Mouse (Mus musculus) forebrain, postnatal 0 days (tissue): ENCODE measurements at regions not wholly inside any gene's neighbourhood (a gene's known extent, or its start where the extent isn't known, plus 50 kb on each side); places are given as distances from the start of the nearest gene placed in this dataset.

Experiments used
- ATAC-seq: fragments of 200-750 bp; cut with Nextera tagmentation; 2 replicates; pipeline ENCODE4 v1.8.0; 2017; ENCODE audit warnings: mild to moderate bottlenecking, moderate library complexity
- DNase-seq: peaks from one replicate; pipeline ENCODE4 v3.0.0-alpha.2; 2015
- H3K27ac ChIP-seq: fragments of 300-500 bp; sonication (generic); 2 replicates; pipeline ENCODE4 v1.5.1; 2014; ENCODE audit warnings: low read depth, mild to moderate bottlenecking, antibody characterized with exemption, low read length, moderate library complexity, mixed read lengths
- H3K27me3 ChIP-seq: fragments of 300-500 bp; sonication (generic); 2 replicates; pipeline ENCODE4 v1.6.1; 2014; ENCODE audit warnings: mild to moderate bottlenecking, low read length, mixed read lengths; ENCODE audit not compliant: insufficient read depth
- H3K36me3 ChIP-seq: fragments of 300-500 bp; sonication (generic); 2 replicates; pipeline ENCODE4 v1.6.1; 2014; ENCODE audit warnings: mild to moderate bottlenecking, moderate library complexity; ENCODE audit not compliant: insufficient read depth
- H3K4me1 ChIP-seq: fragments of 300-500 bp; sonication (generic); 2 replicates; pipeline ENCODE4 v1.6.1; 2014; ENCODE audit warnings: antibody characterized with exemption; ENCODE audit not compliant: insufficient read depth
- H3K4me2 ChIP-seq: fragments of 300-500 bp; sonication (generic); 2 replicates; pipeline ENCODE4 v1.6.1; 2014; ENCODE audit warnings: low read depth, mild to moderate bottlenecking, moderate library complexity
- H3K4me3 ChIP-seq: fragments of 300-500 bp; sonication (generic); 2 replicates; pipeline ENCODE4 v1.5.1; 2014; ENCODE audit warnings: low read depth, low read length, mixed read lengths
- H3K9ac ChIP-seq: fragments of 300-500 bp; sonication (generic); 2 replicates; pipeline ENCODE4 v1.6.1; 2014; ENCODE audit warnings: mild to moderate bottlenecking
- H3K9me3 ChIP-seq: fragments of 300-500 bp; sonication (generic); 2 replicates; pipeline ENCODE4 v1.6.1; 2016; ENCODE audit warnings: low read length
- CTCF ChIP-seq: sonication (generic); IDR thresholded peaks from 2 replicates; pipeline ENCODE4 v1.5.1; 2016; ENCODE audit warnings: antibody characterized with exemption, control low read depth, low read depth
- WGBS: fragments of 180-500 bp; shearing (Covaris S2); extraction: QIAGEN DNeasy Blood & Tissue Kit; methylation state at CpG from one replicate; pipeline ENCODE4 v1.1.7; 2014; 5-methylcytosine and 5-hydroxymethylcytosine counted together

DNA sequence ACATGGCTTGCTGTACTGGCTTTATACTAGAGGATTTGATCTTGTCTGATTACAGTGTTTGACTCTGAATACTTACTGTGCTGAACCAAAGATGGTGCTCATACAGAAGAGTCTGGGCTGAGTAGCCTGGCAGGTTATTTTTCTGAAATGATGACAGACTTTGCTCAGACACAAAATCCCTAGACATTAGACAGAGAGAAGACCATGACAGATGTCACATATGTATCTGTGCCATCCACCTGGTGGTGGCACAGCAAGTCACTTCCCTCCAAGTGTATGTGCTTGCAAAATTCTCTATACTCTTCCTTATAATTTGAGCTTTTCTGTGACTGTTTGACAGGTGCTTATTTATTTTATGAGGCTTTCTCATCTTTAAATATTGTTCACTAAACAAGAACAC is 80.7 kb downstream of the Gm7361 start:
- H3K4me1 ChIP-seq = no peaks in the 10 kb centered on the region
- H3K27me3 ChIP-seq = no peaks in the 10 kb centered on the region
- H3K9me3 ChIP-seq = no peaks in the 10 kb centered on the region
- no peaks in the 10 kb centered on the region for H3K36me3 ChIP-seq
- H3K9ac ChIP-seq = no peak overlapping the region
- no peak for ATAC-seq
- no peak overlapping the region for H3K4me2 ChIP-seq
- TF ChIP-seq CTCF = no peak
- H3K4me3 ChIP-seq = no peak overlapping the region
- DNase-seq = no peak
- H3K27ac ChIP-seq = no peak overlapping the region

DNA sequence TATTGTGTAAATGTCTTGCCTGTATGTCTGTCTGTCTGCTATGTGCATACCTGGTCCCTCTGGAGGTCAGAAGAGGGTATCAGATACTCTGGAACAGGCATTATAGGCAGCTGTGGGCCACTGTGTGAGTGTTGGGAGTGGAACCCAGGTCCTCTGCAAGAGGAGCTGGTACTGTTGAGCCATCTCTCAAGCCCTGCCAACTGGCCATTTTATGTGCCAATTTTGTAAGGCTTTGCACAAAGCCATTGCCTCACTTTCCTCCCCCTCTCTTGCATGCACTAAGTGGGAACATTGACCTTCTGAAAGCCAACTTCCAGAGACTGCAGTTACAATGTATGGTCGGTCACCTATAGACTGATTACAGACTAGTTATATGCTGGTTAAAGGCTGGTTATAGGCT is 81.8 kb downstream of the Gm7361 start:
- no peak for TF ChIP-seq CTCF
- H3K9me3 ChIP-seq = no peaks in the 10 kb centered on the region
- H3K36me3 ChIP-seq = no peaks in the 10 kb centered on the region
- no peak overlapping the region for H3K4me3 ChIP-seq
- no peaks in the 10 kb centered on the region for H3K27me3 ChIP-seq
- no peak overlapping the region for H3K4me2 ChIP-seq
- 97% methylated on average over 1 of the region's 1 CpGs for WGBS
- no peaks in the 10 kb centered on the region for H3K4me1 ChIP-seq
- H3K9ac ChIP-seq = no peak overlapping the region
- DNase-seq = no peak
- ATAC-seq = no peak
- H3K27ac ChIP-seq = no peak overlapping the region

DNA sequence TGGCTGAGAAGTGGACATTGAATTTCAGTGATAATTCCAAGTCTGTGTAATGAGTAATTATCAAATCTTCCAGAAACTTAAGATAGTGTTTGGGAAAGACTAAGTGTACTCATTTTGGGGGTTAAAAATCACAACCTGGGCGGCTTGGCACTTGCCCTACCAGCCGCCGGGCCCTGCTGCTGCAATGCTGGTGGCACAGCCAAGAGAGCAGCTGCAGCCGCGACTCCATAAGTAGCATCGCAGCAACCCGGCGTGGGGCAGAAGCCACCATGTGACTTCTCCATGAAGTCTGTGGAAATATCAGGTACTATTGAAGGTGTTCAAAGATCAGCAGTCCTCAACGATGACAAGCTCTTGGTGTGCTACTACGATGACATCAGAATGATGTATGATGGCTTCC is 97.7 kb downstream of the Gm7361 start:
- TF ChIP-seq CTCF = no peak
- Histone ChIP-seq H3K9ac (no peak overlapping the region), H3K27ac (no peak overlapping the region), H3K36me3 (no peaks in the 10 kb centered on the region), H3K9me3 (no peaks in the 10 kb centered on the region), H3K4me2 (no peak overlapping the region), H3K4me3 (no peak overlapping the region), H3K4me1 (no peaks in the 10 kb centered on the region), H3K27me3 (no peaks in the 10 kb centered on the region)
- 94% methylated on average over 10 of the region's 10 CpGs for WGBS
- no peak for ATAC-seq
- DNase-seq = no peak

DNA sequence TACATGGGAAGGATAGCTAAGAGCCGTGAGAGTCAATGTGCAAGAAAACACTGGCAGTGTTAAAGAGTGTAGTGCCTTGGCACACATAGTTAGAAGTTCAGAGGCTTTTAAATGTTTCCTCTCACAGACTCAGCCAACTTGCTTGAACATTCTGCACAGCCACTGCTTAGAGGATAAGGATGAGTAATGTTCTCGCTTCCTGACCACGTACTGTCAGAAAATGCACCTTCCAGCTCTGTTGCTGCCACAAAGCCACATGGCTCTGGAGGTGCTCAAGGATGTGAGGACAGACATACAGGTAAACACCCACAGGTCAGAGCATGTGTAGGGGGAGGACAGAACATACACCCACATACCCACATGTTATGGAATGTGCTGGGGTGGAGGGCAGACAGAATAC is 101.6 kb downstream of the Gm7361 start:
- whole genome bisulfite sequencing = 95% methylated on average over 3 of the region's 3 CpGs
- no peak for DNase-seq

DNA sequence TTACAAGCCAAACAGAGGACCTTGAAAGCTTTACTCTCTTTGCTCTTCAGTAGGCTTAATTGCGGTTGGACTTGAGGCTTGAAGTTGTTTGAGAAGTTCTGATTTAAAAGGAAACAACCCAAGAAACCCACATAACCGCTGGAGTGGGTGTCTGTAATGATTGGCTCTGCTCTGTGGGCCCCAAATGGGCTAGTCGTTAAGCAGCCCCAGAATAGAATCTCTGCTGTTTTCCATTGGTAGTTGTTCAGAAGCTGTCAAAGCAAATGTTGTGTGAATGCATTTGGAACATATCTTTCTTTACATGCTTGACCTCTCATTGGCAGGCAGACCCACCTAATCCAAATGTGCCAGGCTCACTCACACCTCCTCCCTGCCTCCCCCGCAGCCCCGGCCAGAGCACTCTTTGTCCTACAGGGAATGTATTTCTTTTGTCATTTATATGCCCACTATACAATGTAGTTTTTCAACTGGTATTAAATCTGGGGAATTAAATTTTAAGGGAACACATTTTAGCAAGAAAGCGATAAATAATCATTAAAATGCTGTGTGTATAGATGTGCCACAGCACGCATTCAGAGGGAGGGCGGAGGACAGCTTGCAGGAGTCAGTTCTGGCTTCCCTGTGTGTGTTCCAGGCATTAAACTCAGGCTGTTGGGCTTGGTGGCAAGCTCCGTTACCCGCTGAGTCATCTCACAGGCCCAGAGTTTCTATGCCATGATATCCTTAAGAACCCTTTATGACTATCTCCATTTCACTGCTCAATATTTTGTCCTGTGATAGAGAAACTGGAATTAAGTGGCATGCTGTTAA is 116.9 kb downstream of the Gm7361 start:
- Histone ChIP-seq H3K27me3 (no peaks in the 10 kb centered on the region), H3K9ac (no peak overlapping the region), H3K36me3 (no peaks in the 10 kb centered on the region), H3K9me3 (no peaks in the 10 kb centered on the region), H3K4me2 (no peak overlapping the region), H3K4me1 (no peaks in the 10 kb centered on the region), H3K27ac (no peak overlapping the region), H3K4me3 (no peak overlapping the region)
- WGBS = 23% methylated on average over 10 of the region's 10 CpGs
- no peak for ATAC-seq
- no peak for DNase-seq
- no peak for TF ChIP-seq CTCF

More for the DNA sequence above, 101.6 kb downstream of the Gm7361 start:
- Histone ChIP-seq H3K27me3 (no peaks in the 10 kb centered on the region), H3K4me2 (no peak overlapping the region), H3K9ac (no peak overlapping the region), H3K27ac (no peak overlapping the region), H3K36me3 (no peaks in the 10 kb centered on the region), H3K4me3 (no peak overlapping the region), H3K9me3 (no peaks in the 10 kb centered on the region), H3K4me1 (no peaks in the 10 kb centered on the region)
- TF ChIP-seq CTCF = no peak
- ATAC-seq = no peak

DNA sequence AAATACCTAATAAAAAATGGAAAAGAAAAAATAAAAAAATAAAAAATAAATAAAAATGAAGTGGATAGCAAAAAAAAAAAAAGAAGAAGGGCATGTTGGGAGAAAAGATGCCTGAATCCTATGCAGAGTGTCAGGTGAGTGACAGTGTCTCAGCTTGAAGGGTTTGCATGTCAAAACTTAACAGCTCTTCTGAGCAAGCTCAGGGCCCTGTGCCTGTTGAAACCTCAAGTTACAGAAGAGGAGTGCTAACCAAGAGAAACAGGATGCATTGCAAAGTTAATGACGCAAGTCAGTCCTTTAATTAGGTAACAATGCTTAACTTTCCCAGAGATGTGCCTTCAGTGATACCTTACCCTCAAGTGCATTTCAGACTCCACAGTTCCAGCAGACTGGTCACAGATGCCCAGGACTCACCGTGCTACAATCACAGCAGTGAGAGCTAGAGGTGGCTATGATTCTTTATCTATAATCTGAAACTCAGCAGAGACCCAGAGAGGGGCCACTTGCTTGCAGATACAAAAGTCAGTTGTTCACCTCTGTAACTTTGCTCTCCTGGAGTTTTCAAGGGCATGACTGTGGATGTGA is 149.7 kb downstream of the Gm7361 start:
- Histone ChIP-seq H3K9me3 (no peaks in the 10 kb centered on the region), H3K27ac (no peak overlapping the region), H3K4me3 (no peak overlapping the region), H3K4me2 (no peak overlapping the region), H3K27me3 (no peaks in the 10 kb centered on the region), H3K4me1 (no peaks in the 10 kb centered on the region), H3K9ac (no peak overlapping the region), H3K36me3 (no peaks in the 10 kb centered on the region)
- no peak for TF ChIP-seq CTCF
- ATAC-seq (no peak), DNase-seq (no peak)
- WGBS = 80% methylated on average over 2 of the region's 2 CpGs

DNA sequence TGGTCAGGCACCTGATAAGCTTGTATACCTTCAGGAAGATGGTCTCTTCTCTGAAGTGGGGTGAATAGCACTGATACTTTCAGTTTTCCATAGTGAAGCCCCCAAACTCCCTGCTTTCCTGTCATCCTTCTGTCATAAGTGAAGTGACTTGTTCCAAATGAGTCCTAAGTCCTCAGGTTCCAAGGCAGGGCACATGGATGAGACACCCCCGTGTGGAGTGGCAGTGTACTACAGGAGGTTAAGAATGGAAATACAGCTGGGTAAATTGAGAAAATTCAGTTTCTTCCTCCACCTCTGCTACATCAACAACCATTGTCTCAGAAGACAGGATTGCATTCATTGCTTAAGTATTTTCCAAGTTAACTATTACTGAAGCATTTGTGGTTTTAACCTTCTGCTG is 155.7 kb downstream of the Gm7361 start:
- no peak for TF ChIP-seq CTCF
- Histone ChIP-seq H3K36me3 (no peaks in the 10 kb centered on the region), H3K9me3 (no peaks in the 10 kb centered on the region), H3K27ac (no peak overlapping the region), H3K27me3 (no peaks in the 10 kb centered on the region), H3K4me2 (no peak overlapping the region), H3K9ac (no peak overlapping the region), H3K4me3 (no peak overlapping the region), H3K4me1 (no peaks in the 10 kb centered on the region)
- ATAC-seq = no peak
- no peak for DNase-seq
- 29% methylated on average over 1 of the region's 1 CpGs for WGBS
